Mouse (Mus musculus): Measurements from ENCODE around the gene Igsf21. TPM values are rescaled to one million over a fixed set of nuclear protein-coding genes. Genes with fewer than 3 reads are reported as not detected.

Igsf21 gene
- total and polyA plus RNA-seq, 2 experiments from 2014 or later, result 78.5 to 117 TPM

- Histone ChIP-seq H3K36me3 (ENCODE audit: insufficient read depth) (no peaks in the 10 kb centered on the region), H3K27ac (ENCODE audit: low read depth, low read length) (no peak overlapping the region), H3K9ac (no peak overlapping the region), H3K9me3 (ENCODE audit: low read length) (no peaks in the 10 kb centered on the region), H3K27me3 (ENCODE audit: insufficient read depth, low read length) (no peaks in the 10 kb centered on the region), H3K4me1 (ENCODE audit: insufficient read depth) (no peaks in the 10 kb centered on the region; the same call in 1 of the 2 replicates), H3K4me2 (ENCODE audit: low read depth) (no peak overlapping the region), H3K4me3 (ENCODE audit: low read depth, low read length) (no peak overlapping the region)
- no peak for TF ChIP-seq CTCF (IDR thresholded peaks at IDR 0.05; ENCODE audit: low read depth)
- DNase-seq, result no peak
- 59% methylated on average over 3 of the region's 3 CpGs for WGBS
- ATAC-seq, result no peak
These were observed 154.9 kb downstream of the Igsf21 start for GRCm38 (mm10) chr4:140091693-140092092.

- Histone ChIP-seq H3K4me2 (ENCODE audit: low read depth) (no peak overlapping the region), H3K27ac (ENCODE audit: low read depth, low read length) (no peak overlapping the region), H3K27me3 (ENCODE audit: insufficient read depth, low read length) (no peaks in the 10 kb centered on the region), H3K4me3 (ENCODE audit: low read depth, low read length) (no peak overlapping the region), H3K9ac (no peak overlapping the region), H3K9me3 (ENCODE audit: low read length) (no peaks in the 10 kb centered on the region), H3K36me3 (ENCODE audit: insufficient read depth) (no peaks in the 10 kb centered on the region), H3K4me1 (ENCODE audit: insufficient read depth) (no peaks in the 10 kb centered on the region)
- 87% methylated on average over 4 of the region's 4 CpGs for WGBS
- DNase-seq (no peak), ATAC-seq (no peak)
- no peak for TF ChIP-seq CTCF (IDR thresholded peaks at IDR 0.05; ENCODE audit: low read depth)
These were observed 156.9 kb downstream of the Igsf21 start for GRCm38 (mm10) chr4:140089676-140090075.

GRCm38 (mm10) chr4:140088711-140089440, 157.7 kb downstream of the Igsf21 start:
- Histone ChIP-seq H3K4me2 (ENCODE audit: low read depth) (no peak overlapping the region), H3K27me3 (ENCODE audit: insufficient read depth, low read length) (no peaks in the 10 kb centered on the region), H3K4me1 (ENCODE audit: insufficient read depth) (no peaks in the 10 kb centered on the region), H3K4me3 (ENCODE audit: low read depth, low read length) (no peak overlapping the region), H3K9me3 (ENCODE audit: low read length) (no peaks in the 10 kb centered on the region), H3K36me3 (ENCODE audit: insufficient read depth) (no peaks in the 10 kb centered on the region), H3K27ac (ENCODE audit: low read depth, low read length) (no peak overlapping the region), H3K9ac (no peak overlapping the region)
- ATAC-seq (no peak), DNase-seq (no peak)
- WGBS, result 87% methylated on average over 12 of the region's 12 CpGs
- TF ChIP-seq CTCF (IDR thresholded peaks at IDR 0.05; ENCODE audit: low read depth), result peak; percentile 20; the same call in 1 of the 2 replicates

GRCm38 (mm10) chr4:140086192-140086591, 160.4 kb downstream of the Igsf21 start:
- Histone ChIP-seq H3K4me3 (ENCODE audit: low read depth, low read length) (no peak overlapping the region), H3K4me1 (ENCODE audit: insufficient read depth) (no peaks in the 10 kb centered on the region), H3K9ac (no peak overlapping the region), H3K4me2 (ENCODE audit: low read depth) (no peak overlapping the region), H3K36me3 (ENCODE audit: insufficient read depth) (no peaks in the 10 kb centered on the region), H3K27me3 (ENCODE audit: insufficient read depth, low read length) (no peaks in the 10 kb centered on the region), H3K27ac (ENCODE audit: low read depth, low read length) (no peak overlapping the region), H3K9me3 (ENCODE audit: low read length) (no peaks in the 10 kb centered on the region)
- ATAC-seq (peak; percentile 50), DNase-seq (no peak)
- TF ChIP-seq CTCF (IDR thresholded peaks at IDR 0.05; ENCODE audit: low read depth), result no peak
- WGBS, result 67% methylated on average over 7 of the region's 7 CpGs

- 22% methylated on average over 11 of the region's 11 CpGs for WGBS
- Histone ChIP-seq H3K4me2 (ENCODE audit: low read depth) (no peak overlapping the region), H3K27ac (ENCODE audit: low read depth, low read length) (no peak overlapping the region), H3K9ac (no peak overlapping the region), H3K27me3 (ENCODE audit: insufficient read depth, low read length) (no peaks in the 10 kb centered on the region), H3K4me1 (ENCODE audit: insufficient read depth) (no peaks in the 10 kb centered on the region), H3K36me3 (ENCODE audit: insufficient read depth) (no peaks in the 10 kb centered on the region), H3K9me3 (ENCODE audit: low read length) (no peaks in the 10 kb centered on the region), H3K4me3 (ENCODE audit: low read depth, low read length) (no peak overlapping the region)
- DNase-seq (no peak), ATAC-seq (peak; percentile 25)
- no peak for TF ChIP-seq CTCF (IDR thresholded peaks at IDR 0.05; ENCODE audit: low read depth)
These were observed 162.0 kb downstream of the Igsf21 start for GRCm38 (mm10) chr4:140084521-140085011.

- H3K36me3 ChIP-seq (ENCODE audit: insufficient read depth), result no peaks in the 10 kb centered on the region
- no peak overlapping the region for H3K27ac ChIP-seq (ENCODE audit: low read depth, low read length)
- no peaks in the 10 kb centered on the region for H3K4me1 ChIP-seq (ENCODE audit: insufficient read depth)
- no peaks in the 10 kb centered on the region for H3K9me3 ChIP-seq (ENCODE audit: low read length)
- H3K4me3 ChIP-seq (ENCODE audit: low read depth, low read length), result no peak overlapping the region
- no peak overlapping the region for H3K4me2 ChIP-seq (ENCODE audit: low read depth)
- no peak for TF ChIP-seq CTCF (IDR thresholded peaks at IDR 0.05; ENCODE audit: low read depth)
- H3K27me3 ChIP-seq (ENCODE audit: insufficient read depth, low read length), result no peaks in the 10 kb centered on the region
- no peak overlapping the region for H3K9ac ChIP-seq
- ATAC-seq (no peak), DNase-seq (no peak)
- 79% methylated on average over 5 of the region's 5 CpGs for WGBS
These were observed 162.5 kb downstream of the Igsf21 start for GRCm38 (mm10) chr4:140084064-140084463.

GRCm38 (mm10) chr4:140078416-140078815, 168.2 kb downstream of the Igsf21 start:
- H3K27me3 ChIP-seq (ENCODE audit: insufficient read depth, low read length), result no peaks in the 10 kb centered on the region
- no peak for ATAC-seq
- no peak for TF ChIP-seq CTCF (IDR thresholded peaks at IDR 0.05; ENCODE audit: low read depth)
- H3K9ac ChIP-seq, result no peak overlapping the region
- H3K36me3 ChIP-seq (ENCODE audit: insufficient read depth), result no peaks in the 10 kb centered on the region
- no peaks in the 10 kb centered on the region for H3K9me3 ChIP-seq (ENCODE audit: low read length)
- no peak overlapping the region for H3K27ac ChIP-seq (ENCODE audit: low read depth, low read length)
- no peak overlapping the region for H3K4me3 ChIP-seq (ENCODE audit: low read depth, low read length)
- no peak overlapping the region for H3K4me2 ChIP-seq (ENCODE audit: low read depth)
- DNase-seq, result no peak
- peaks cover 10% of the 10 kb centered on the region for H3K4me1 ChIP-seq (ENCODE audit: insufficient read depth)
- WGBS, result 82% methylated on average over 5 of the region's 5 CpGs

Measured in forebrain, postnatal 0 days (tissue).